Mouse (Mus musculus): ENCODE measurements around the gene Olfr1184. TPM values are rescaled to one million over a fixed set of nuclear protein-coding genes. Genes with fewer than 3 reads are reported as not detected.
"Not testable (repeated sequence)": the region's sequence is repeated elsewhere in the genome, so short reads cannot be mapped to it uniquely, and the experiment has no call there.

The Olfr1184 gene
- not detected for total RNA-seq (2022)

DNA sequence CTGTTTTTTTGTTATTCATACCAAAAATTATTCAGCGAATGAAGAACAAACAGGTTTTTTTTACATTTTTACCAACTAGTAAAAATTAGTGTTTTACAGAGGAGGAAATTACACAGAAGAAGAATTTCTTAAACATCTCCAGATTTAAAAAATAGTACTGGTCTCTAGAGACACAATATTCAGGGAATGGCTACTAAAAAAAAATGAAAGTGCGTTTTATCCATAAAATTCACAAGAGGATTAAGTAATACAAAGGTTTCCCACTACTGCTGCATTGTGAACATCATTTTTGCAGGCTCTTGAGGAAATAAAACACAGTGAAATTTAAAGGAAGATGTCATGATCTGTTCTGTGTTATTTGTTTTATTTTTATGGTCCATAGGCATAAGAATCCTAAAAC is at the start of gene Olfr1184:
Gene Olfr1184 (plus strand): TSS at position 301 of the 400 bp plus-strand sequence.
- no peak for DNase-seq (ENCODE audit: low spot score in 2 of 2)

DNA sequence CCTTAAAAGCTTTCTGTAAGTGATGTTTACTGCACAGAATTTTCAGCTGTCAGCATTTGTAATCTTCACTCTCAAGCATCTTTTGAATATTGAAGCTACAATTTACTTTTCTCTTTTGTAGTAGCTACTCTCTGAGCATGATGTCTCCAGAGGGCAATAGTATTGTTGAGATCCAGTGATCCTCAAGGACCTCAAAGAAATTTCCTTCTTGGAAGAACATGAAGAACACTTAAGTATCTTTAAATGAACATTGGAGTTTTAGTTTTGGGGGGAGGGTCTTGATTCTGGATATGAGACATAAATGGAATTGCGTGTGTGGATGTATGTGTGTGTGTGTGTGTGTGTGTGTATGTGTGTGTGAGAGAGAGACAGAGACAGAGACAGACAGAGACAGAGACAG is 34.4 kb upstream of the Olfr1184 start, which contains the start of gene Gm13757:
Gene Gm13757 (minus strand): TSS at position 101 of the 400 bp plus-strand sequence.
- DNase-seq (ENCODE audit: low spot score in 2 of 2) = no peak

DNA sequence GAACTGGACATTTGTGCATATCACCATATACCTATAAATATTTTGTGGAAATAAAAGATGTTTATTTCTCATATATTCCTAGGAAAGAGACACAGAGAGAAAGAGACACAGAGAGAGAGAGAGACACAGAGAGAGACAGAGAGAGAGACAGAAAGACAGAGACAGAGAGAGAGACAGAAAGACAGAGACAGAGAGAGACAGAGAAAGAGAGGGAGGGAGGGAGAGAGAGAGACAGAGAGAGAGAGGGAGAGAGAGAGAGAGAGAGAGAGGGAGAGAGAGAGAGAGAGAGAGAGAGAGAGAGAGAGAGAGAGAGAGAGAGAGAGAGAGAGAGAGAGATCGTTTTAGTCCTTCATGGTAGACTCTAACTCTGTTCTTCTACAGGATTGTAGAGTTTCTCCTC is 28.8 kb upstream of the Olfr1184 start, which contains the start of gene Olfr1183:
Gene Olfr1183 (plus strand): TSS at position 301 of the 400 bp plus-strand sequence.
- not testable (repeated sequence) for DNase-seq (ENCODE audit: low spot score in 2 of 2)

DNA sequence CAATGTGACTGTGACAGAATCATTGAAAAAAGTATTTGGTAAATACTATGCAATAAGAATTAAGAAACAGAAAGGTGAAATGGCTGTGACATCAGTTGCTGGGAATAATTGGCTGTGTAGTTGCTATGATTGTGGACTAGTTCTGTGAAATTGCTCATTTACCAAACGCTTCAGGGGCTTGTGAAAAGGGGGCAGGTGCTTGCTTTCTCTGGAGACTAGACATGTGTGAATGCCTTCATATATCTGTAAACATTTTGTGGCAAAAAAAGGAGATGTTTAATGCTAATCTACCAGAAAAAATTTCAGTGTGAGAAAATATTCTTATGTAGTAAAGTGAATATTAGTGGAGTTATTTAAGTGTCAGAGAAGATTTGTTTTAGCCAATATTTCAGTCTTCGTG is 9.6 kb downstream of the Olfr1184 start, which contains the start of gene Olfr1185-ps1:
Gene Olfr1185-ps1 (plus strand): TSS at position 301 of the 400 bp plus-strand sequence.
- no peak for DNase-seq (ENCODE audit: low spot score in 2 of 2)

DNA sequence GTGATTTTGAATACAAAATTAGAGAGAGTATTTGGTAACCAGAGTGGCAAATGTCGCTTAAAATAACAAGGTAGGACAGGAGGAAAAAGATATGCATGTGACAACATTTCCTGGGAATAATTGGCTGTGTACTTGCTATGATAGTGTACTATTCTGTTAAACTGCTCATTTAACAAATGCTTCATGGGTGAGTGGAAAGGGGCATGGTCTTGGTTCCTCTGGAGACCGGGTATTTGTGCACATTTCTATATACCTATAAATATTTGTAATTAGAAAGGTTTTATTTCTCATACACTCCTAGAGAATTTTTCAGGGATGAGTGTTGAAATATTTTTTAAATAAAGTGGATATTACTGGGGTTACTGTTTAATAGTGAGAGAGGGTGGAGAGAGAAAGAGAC is 34.9 kb downstream of the Olfr1184 start, which contains the start of gene Olfr1186:
Gene Olfr1186 (plus strand): TSS at position 301 of the 400 bp plus-strand sequence.
- DNase-seq (ENCODE audit: low spot score in 2 of 2) = no peak

DNA sequence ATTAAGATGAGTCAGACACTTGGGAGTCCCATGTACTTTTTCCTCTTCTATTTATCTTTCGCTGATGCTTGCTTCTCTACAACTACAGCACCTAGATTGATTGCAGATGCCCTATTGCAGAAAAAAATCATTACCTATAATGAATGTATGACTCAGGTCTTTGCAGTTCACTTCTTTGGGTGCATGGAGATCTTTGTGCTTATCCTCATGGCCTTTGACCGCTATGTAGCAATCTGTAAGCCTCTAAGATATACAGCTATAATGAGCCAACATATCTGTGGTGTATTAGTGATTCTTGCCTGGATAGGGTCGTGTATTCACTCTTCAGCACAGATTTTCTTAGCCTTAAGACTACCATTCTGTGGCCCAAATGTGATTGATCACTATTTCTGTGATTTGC is 42.3 kb downstream of the Olfr1184 start:
- DNase-seq (ENCODE audit: low spot score in 2 of 2) = no peak

Other genes starting within 250 kb of the Olfr1184 start
- gene Olfr1173, start 203.7 kb upstream of the Olfr1184 start, total RNA-seq (2022) = not detected
- gene Olfr1174-ps, start 168.5 kb upstream of the Olfr1184 start, total RNA-seq (2022) = not detected
- not detected for gene Olfr1175-ps, start 156.4 kb upstream of the Olfr1184 start, total RNA-seq (2022)
- not detected for gene Olfr1176, start 146.9 kb upstream of the Olfr1184 start, total RNA-seq (2022)
- not detected for gene Olfr1177-ps, start 137.1 kb upstream of the Olfr1184 start, total RNA-seq (2022)
- gene Olfr1178, start 96.5 kb upstream of the Olfr1184 start, total RNA-seq (2022) = not detected
- not detected for gene Olfr1179, start 77.1 kb upstream of the Olfr1184 start, total RNA-seq (2022)
- not detected for gene Olfr1180, start 64.4 kb upstream of the Olfr1184 start, total RNA-seq (2022)
- not detected for gene Olfr1181, start 57.4 kb upstream of the Olfr1184 start, total RNA-seq (2022)
- gene Gm13757, start 34.5 kb upstream of the Olfr1184 start, total RNA-seq (2022) = not detected
- gene Olfr1183, start 28.7 kb upstream of the Olfr1184 start, total RNA-seq (2022) = not detected
- not detected for gene Olfr1185-ps1, start 9.7 kb downstream of the Olfr1184 start, total RNA-seq (2022)
- not detected for gene Olfr1186, start 35.0 kb downstream of the Olfr1184 start, total RNA-seq (2022)
- not detected for gene Olfr1188, start 73.3 kb downstream of the Olfr1184 start, total RNA-seq (2022)
- gene Olfr1189, start 102.9 kb downstream of the Olfr1184 start, total RNA-seq (2022) = not detected
- under 1 TPM in 1 of 4 experiments, not detected in 3; 0.08 TPM for gene Olfr1191-ps1, start 156.9 kb downstream of the Olfr1184 start, total RNA-seq (2022)
- gene Olfr1192-ps1, start 164.9 kb downstream of the Olfr1184 start, total RNA-seq (2022) = not detected
- gene Olfr1193, start 192.0 kb downstream of the Olfr1184 start, total RNA-seq (2022) = not detected
- gene Olfr1195, start 205.6 kb downstream of the Olfr1184 start, total RNA-seq (2022) = not detected
- not detected for gene Olfr1196, start 221.0 kb downstream of the Olfr1184 start, total RNA-seq (2022)
- gene Olfr1197, start 248.8 kb downstream of the Olfr1184 start, total RNA-seq (2022) = not detected